Mouse (Mus musculus): ENCODE measurements around the gene Sytl2. TPM values are rescaled to one million over a fixed set of nuclear protein-coding genes. Genes with fewer than 3 reads are reported as not detected.

Sytl2 gene
- polyA plus RNA-seq, 1 experiment from 2014 or later = 0.99 TPM

Other genes starting within 250 kb of the Sytl2 start
- gene Picalm, start 172.0 kb upstream of the Sytl2 start, polyA plus RNA-seq (2015; fragmentation: Nextera tagmentation; extraction: Ambion mirVana) = 43.6 and 49.6 TPM in 2 replicates
- gene Ccdc83, start 36.5 kb upstream of the Sytl2 start, polyA plus RNA-seq (2015; fragmentation: Nextera tagmentation; extraction: Ambion mirVana) = not detected in 2 replicates
- 0.12 and 0.18 TPM in 2 replicates for gene Ccdc89, start 124.3 kb downstream of the Sytl2 start, polyA plus RNA-seq (2015; fragmentation: Nextera tagmentation; extraction: Ambion mirVana)
- 5.0 and 5.6 TPM in 2 replicates for gene Crebzf, start 140.5 kb downstream of the Sytl2 start, polyA plus RNA-seq (2015; fragmentation: Nextera tagmentation; extraction: Ambion mirVana)
- gene Tmem126a, start 155.0 kb downstream of the Sytl2 start, polyA plus RNA-seq (2015; fragmentation: Nextera tagmentation; extraction: Ambion mirVana) = 39.7 and 44.2 TPM in 2 replicates
- gene Tmem126b, start 173.7 kb downstream of the Sytl2 start, polyA plus RNA-seq (2015; fragmentation: Nextera tagmentation; extraction: Ambion mirVana) = 11.2 and 12.1 TPM in 2 replicates
- 0.35 and 0.51 TPM in 2 replicates for gene Dlg2, start 174.4 kb downstream of the Sytl2 start, polyA plus RNA-seq (2015; fragmentation: Nextera tagmentation; extraction: Ambion mirVana)

All from liver, embryonic 16.5 days (tissue).